Mouse (Mus musculus): Measurements from ENCODE around the gene Opn1sw. TPM values are rescaled to one million over a fixed set of nuclear protein-coding genes. Genes with fewer than 3 reads are reported as not detected.

The Opn1sw gene
- polyA plus RNA-seq, 1 experiment, result not detected

- peak within 1 kb of the TSS; percentile 60 for H3K9ac ChIP-seq (ENCODE audit: low read depth, poor library complexity, severe bottlenecking)
- H3K4me3 ChIP-seq (ENCODE audit: low read depth, low read length), result peak within 1 kb of the TSS; percentile 66
- no peak within 1 kb of the TSS for H3K27ac ChIP-seq (ENCODE audit: insufficient read depth, low read length)
- H3K9me3 ChIP-seq (replicated peaks; ENCODE audit: control insufficient read depth, insufficient read depth, low read length, poor library complexity, severe bottlenecking), result no peaks in the 10 kb centered on the region
- TF ChIP-seq POLR2A (IDR thresholded peaks at IDR 0.05; ENCODE audit: insufficient read depth, low read length) (no peak), EP300 (IDR thresholded peaks at IDR 0.05; ENCODE audit: insufficient read depth, low read depth, low read length) (no peak), CTCF (IDR thresholded peaks at IDR 0.05; ENCODE audit: low read depth, low read length) (no peak)
- H3K4me1 ChIP-seq (ENCODE audit: control insufficient read depth, insufficient read depth, low read length), result peaks cover 8% of the 10 kb centered on the region
- peaks cover 2% of the 10 kb centered on the region; the same call in 1 of the 2 replicates for H3K27me3 ChIP-seq (ENCODE audit: control insufficient read depth, insufficient read depth, low read length, poor library complexity, severe bottlenecking)
- no peaks in the 10 kb centered on the region for H3K36me3 ChIP-seq (ENCODE audit: control insufficient read depth, insufficient read depth, low read length, poor library complexity, severe bottlenecking)
These were observed 45.0 kb upstream of the Opn1sw start, which contains the start of gene Flnc for GRCm38 (mm10) chr6:29433038-29433803. Flnc (plus strand) TSS chr6:29433256.

- Histone ChIP-seq H3K27me3 (ENCODE audit: control insufficient read depth, insufficient read depth, low read length, poor library complexity, severe bottlenecking) (peaks cover 2% of the 10 kb centered on the region; the same call in 1 of the 2 replicates), H3K4me1 (ENCODE audit: control insufficient read depth, insufficient read depth, low read length) (peaks cover 8% of the 10 kb centered on the region)
These were observed 44.4 kb upstream of the Opn1sw start for GRCm38 (mm10) chr6:29432676-29433037.

DNA sequence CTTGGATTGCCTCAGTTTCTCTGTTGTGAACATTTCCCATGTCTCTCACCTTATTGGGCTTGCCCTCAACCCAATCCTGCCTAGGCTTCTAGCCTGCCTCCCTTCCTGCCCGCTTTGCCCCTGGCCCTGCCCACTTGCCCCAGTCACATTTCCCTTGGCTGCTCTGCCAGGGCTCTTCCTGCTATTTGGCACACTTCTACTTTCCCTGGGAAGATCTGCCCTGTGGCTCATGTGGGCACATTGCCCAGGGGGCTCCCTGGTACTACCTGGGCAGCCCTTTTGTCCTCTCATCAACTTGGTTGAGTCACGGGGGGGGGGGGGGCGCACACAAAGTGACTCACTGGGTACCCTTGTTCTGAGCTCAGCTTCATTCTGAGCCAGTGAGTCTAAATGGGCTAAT is 43.9 kb upstream of the Opn1sw start:
- Histone ChIP-seq H3K4me3 (ENCODE audit: low read depth, low read length) (no peak overlapping the region), H3K4me1 (ENCODE audit: control insufficient read depth, insufficient read depth, low read length) (peaks cover 8% of the 10 kb centered on the region), H3K36me3 (ENCODE audit: control insufficient read depth, insufficient read depth, low read length, poor library complexity, severe bottlenecking) (no peaks in the 10 kb centered on the region), H3K27me3 (ENCODE audit: control insufficient read depth, insufficient read depth, low read length, poor library complexity, severe bottlenecking) (peaks cover 2% of the 10 kb centered on the region; the same call in 1 of the 2 replicates), H3K9ac (ENCODE audit: low read depth, poor library complexity, severe bottlenecking) (no peak overlapping the region), H3K9me3 (replicated peaks; ENCODE audit: control insufficient read depth, insufficient read depth, low read length, poor library complexity, severe bottlenecking) (no peaks in the 10 kb centered on the region), H3K27ac (ENCODE audit: insufficient read depth, low read length) (no peak overlapping the region)
- TF ChIP-seq EP300 (IDR thresholded peaks at IDR 0.05; ENCODE audit: insufficient read depth, low read depth, low read length), result no peak
- no peak for TF ChIP-seq POLR2A (IDR thresholded peaks at IDR 0.05; ENCODE audit: insufficient read depth, low read length)
- TF ChIP-seq CTCF (IDR thresholded peaks at IDR 0.05; ENCODE audit: low read depth, low read length), result no peak

More at GRCm38 (mm10) chr6:29432676-29433037, 44.4 kb upstream of the Opn1sw start:
- H3K36me3 ChIP-seq (ENCODE audit: control insufficient read depth, insufficient read depth, low read length, poor library complexity, severe bottlenecking), result no peaks in the 10 kb centered on the region
- TF ChIP-seq POLR2A (IDR thresholded peaks at IDR 0.05; ENCODE audit: insufficient read depth, low read length), result no peak
- no peak for TF ChIP-seq CTCF (IDR thresholded peaks at IDR 0.05; ENCODE audit: low read depth, low read length)
- no peak for TF ChIP-seq EP300 (IDR thresholded peaks at IDR 0.05; ENCODE audit: insufficient read depth, low read depth, low read length)
- H3K27ac ChIP-seq (ENCODE audit: insufficient read depth, low read length), result no peak overlapping the region
- H3K4me3 ChIP-seq (ENCODE audit: low read depth, low read length), result no peak overlapping the region
- no peaks in the 10 kb centered on the region for H3K9me3 ChIP-seq (replicated peaks; ENCODE audit: control insufficient read depth, insufficient read depth, low read length, poor library complexity, severe bottlenecking)
- peak overlapping the region; percentile 60 for H3K9ac ChIP-seq (ENCODE audit: low read depth, poor library complexity, severe bottlenecking)

DNA sequence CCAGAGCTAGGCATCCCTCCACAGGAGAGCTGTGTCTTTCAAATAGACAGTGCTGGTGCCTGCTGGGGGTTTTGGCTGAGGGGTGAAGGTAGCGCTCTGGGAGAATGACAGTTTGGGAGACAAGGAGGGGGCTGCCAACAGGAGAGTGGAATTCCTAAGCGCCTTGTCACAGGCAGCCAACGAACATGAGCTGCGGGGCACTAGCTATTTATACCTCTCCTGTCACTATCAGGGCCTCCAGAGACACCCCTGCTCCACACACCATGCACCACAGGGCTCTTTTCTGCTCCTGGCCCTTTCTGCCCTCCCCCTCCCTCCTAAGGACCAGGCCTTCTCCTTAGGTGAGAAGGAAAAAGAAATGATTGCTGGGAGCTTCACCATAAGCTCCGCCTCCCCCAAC is 43.2 kb upstream of the Opn1sw start:
- H3K4me1 ChIP-seq (ENCODE audit: control insufficient read depth, insufficient read depth, low read length), result peaks cover 8% of the 10 kb centered on the region
- no peak for TF ChIP-seq POLR2A (IDR thresholded peaks at IDR 0.05; ENCODE audit: insufficient read depth, low read length)
- no peak for TF ChIP-seq EP300 (IDR thresholded peaks at IDR 0.05; ENCODE audit: insufficient read depth, low read depth, low read length)
- no peak for TF ChIP-seq CTCF (IDR thresholded peaks at IDR 0.05; ENCODE audit: low read depth, low read length)
- no peak overlapping the region for H3K27ac ChIP-seq (ENCODE audit: insufficient read depth, low read length)
- H3K36me3 ChIP-seq (ENCODE audit: control insufficient read depth, insufficient read depth, low read length, poor library complexity, severe bottlenecking), result no peaks in the 10 kb centered on the region
- H3K9ac ChIP-seq (ENCODE audit: low read depth, poor library complexity, severe bottlenecking), result no peak overlapping the region
- H3K9me3 ChIP-seq (replicated peaks; ENCODE audit: control insufficient read depth, insufficient read depth, low read length, poor library complexity, severe bottlenecking), result no peaks in the 10 kb centered on the region
- H3K4me3 ChIP-seq (ENCODE audit: low read depth, low read length), result no peak overlapping the region
- H3K27me3 ChIP-seq (ENCODE audit: control insufficient read depth, insufficient read depth, low read length, poor library complexity, severe bottlenecking), result peaks cover 2% of the 10 kb centered on the region; the same call in 1 of the 2 replicates

DNA sequence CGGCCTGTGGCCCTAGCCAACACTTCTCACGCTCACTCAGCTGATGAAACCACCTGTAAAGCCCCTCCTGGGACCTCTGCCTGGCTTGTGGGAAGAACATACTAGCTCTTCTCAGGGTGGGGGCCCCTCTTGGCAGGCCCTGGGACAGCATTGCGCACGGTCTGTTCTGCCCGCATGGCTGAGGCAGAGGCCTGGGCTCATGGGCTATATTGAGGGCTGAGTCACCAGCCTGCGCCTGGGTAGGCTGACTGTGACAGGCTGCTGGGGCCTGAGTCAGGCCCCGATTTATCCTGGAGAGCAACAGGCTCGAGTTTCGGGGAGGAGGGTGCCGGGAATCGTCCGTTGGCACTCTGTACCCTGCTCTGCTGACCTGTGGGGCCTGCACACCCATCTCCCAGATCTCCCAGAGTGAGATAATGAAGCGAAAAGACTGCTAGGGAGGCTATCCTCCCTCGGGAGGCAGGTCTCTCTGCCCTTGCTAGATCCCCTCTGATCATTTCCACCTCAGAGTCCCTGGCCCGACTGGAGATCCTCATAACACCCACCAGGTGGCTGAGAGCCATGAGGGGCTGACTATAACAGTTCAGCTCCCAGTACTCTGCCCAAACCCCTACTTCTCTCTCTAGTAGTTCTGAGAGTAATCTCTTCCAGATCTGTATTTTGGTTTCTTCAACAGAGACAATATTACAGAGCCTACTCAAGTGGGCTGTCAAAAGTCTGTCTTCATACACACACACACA is 42.6 kb upstream of the Opn1sw start:
- Histone ChIP-seq H3K9ac (ENCODE audit: low read depth, poor library complexity, severe bottlenecking) (no peak overlapping the region), H3K36me3 (ENCODE audit: control insufficient read depth, insufficient read depth, low read length, poor library complexity, severe bottlenecking) (no peaks in the 10 kb centered on the region), H3K9me3 (replicated peaks; ENCODE audit: control insufficient read depth, insufficient read depth, low read length, poor library complexity, severe bottlenecking) (no peaks in the 10 kb centered on the region), H3K27ac (ENCODE audit: insufficient read depth, low read length) (no peak overlapping the region), H3K4me3 (ENCODE audit: low read depth, low read length) (no peak overlapping the region), H3K27me3 (ENCODE audit: control insufficient read depth, insufficient read depth, low read length, poor library complexity, severe bottlenecking) (peaks cover 2% of the 10 kb centered on the region; the same call in 1 of the 2 replicates), H3K4me1 (ENCODE audit: control insufficient read depth, insufficient read depth, low read length) (peaks cover 8% of the 10 kb centered on the region)
- TF ChIP-seq CTCF (IDR thresholded peaks at IDR 0.05; ENCODE audit: low read depth, low read length) (no peak), POLR2A (IDR thresholded peaks at IDR 0.05; ENCODE audit: insufficient read depth, low read length) (no peak), EP300 (IDR thresholded peaks at IDR 0.05; ENCODE audit: insufficient read depth, low read depth, low read length) (no peak)
